Mouse (Mus musculus): ENCODE measurements at regions not wholly inside any gene's neighbourhood (a gene's known extent, or its start where the extent isn't known, plus 50 kb on each side); places are given as distances from the start of the nearest gene placed in this dataset.

DNA sequence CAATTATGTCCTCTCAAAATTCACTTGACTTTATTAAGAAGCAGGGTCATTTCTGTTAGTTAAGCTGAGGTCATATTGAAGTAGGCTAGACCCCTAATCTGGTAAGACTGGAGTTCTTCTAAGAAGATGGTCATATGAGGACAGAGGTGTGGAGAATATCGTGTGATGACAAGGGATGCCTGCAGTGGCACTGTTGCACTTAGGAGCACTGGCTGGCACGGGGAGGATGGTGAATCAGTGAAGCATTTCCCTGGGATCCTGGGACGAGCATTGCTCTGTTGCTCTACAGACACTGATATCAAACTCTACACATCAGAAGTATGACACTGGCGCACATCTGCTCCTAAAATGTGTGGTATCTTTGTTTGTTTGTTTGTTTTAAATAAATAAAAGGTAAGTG is 493.6 kb downstream of the Slc4a3 start:
- Histone ChIP-seq H3K27me3 (ENCODE audit: control insufficient read depth, insufficient read depth, low read length) (no peaks in the 10 kb centered on the region), H3K4me1 (ENCODE audit: control insufficient read depth, insufficient read depth, insufficient read length, low read length) (no peaks in the 10 kb centered on the region), H3K4me3 (ENCODE audit: low read depth, low read length) (no peak overlapping the region), H3K36me3 (ENCODE audit: control insufficient read depth, insufficient read depth, low read length) (no peaks in the 10 kb centered on the region), H3K27ac (ENCODE audit: insufficient read depth, low read depth, low read length) (no peak overlapping the region)
- WGBS: 71% methylated on average over 4 of the region's 4 CpGs
- no peak for TF ChIP-seq POLR2A (IDR thresholded peaks at IDR 0.05; ENCODE audit: low read depth, low read length)
- no peak for TF ChIP-seq CTCF (IDR thresholded peaks at IDR 0.05; ENCODE audit: extremely low read depth, insufficient read length, insufficient replicate concordance, low read depth, low read length)

GRCm38 (mm10) chr1:76050264-76050663 is 504.2 kb downstream of the Slc4a3 start:
- H3K4me1 ChIP-seq (ENCODE audit: control insufficient read depth, insufficient read depth, insufficient read length, low read length): no peaks in the 10 kb centered on the region
- 56% methylated on average over 1 of the region's 1 CpGs for WGBS
- no peak overlapping the region for H3K27ac ChIP-seq (ENCODE audit: insufficient read depth, low read depth, low read length)
- TF ChIP-seq CTCF (IDR thresholded peaks at IDR 0.05; ENCODE audit: extremely low read depth, insufficient read length, insufficient replicate concordance, low read depth, low read length) (no peak), POLR2A (IDR thresholded peaks at IDR 0.05; ENCODE audit: low read depth, low read length) (no peak)
- H3K27me3 ChIP-seq (ENCODE audit: control insufficient read depth, insufficient read depth, low read length): no peaks in the 10 kb centered on the region
- H3K4me3 ChIP-seq (ENCODE audit: low read depth, low read length): no peak overlapping the region
- H3K36me3 ChIP-seq (ENCODE audit: control insufficient read depth, insufficient read depth, low read length): no peaks in the 10 kb centered on the region

- no peaks in the 10 kb centered on the region for H3K4me1 ChIP-seq (ENCODE audit: control insufficient read depth, insufficient read depth, insufficient read length, low read length)
- no peak overlapping the region for H3K27ac ChIP-seq (ENCODE audit: insufficient read depth, low read depth, low read length)
- H3K27me3 ChIP-seq (ENCODE audit: control insufficient read depth, insufficient read depth, low read length): no peaks in the 10 kb centered on the region
- WGBS: 80% methylated on average over 10 of the region's 10 CpGs
- H3K4me3 ChIP-seq (ENCODE audit: low read depth, low read length): no peak overlapping the region
- H3K36me3 ChIP-seq (ENCODE audit: control insufficient read depth, insufficient read depth, low read length): no peaks in the 10 kb centered on the region
- TF ChIP-seq POLR2A (IDR thresholded peaks at IDR 0.05; ENCODE audit: low read depth, low read length) (no peak), CTCF (IDR thresholded peaks at IDR 0.05; ENCODE audit: extremely low read depth, insufficient read length, insufficient replicate concordance, low read depth, low read length) (no peak)
These were observed 507.5 kb downstream of the Slc4a3 start for GRCm38 (mm10) chr1:76053378-76054171.

DNA sequence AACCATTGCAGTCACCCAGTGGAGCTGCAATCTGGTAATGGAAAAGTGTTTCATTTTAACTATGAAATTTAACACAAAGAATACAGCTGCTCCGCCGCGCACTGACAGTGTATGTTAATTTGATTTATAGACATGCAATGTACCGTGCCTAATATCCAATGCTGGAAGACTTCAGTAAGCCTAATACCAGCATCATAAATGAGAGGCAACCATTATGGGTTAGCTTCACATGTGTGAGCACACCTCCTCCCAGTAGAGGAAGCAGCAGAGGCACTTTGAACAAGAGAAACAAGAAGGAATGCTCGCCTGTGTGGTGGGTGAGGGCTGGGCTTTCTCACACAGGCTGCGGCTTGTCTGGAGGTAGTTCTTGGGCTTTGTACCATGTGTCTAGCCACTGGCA is 519.7 kb downstream of the Slc4a3 start:
- H3K4me3 ChIP-seq (ENCODE audit: low read depth, low read length): no peak overlapping the region
- TF ChIP-seq CTCF (IDR thresholded peaks at IDR 0.05; ENCODE audit: extremely low read depth, insufficient read length, insufficient replicate concordance, low read depth, low read length) (no peak), POLR2A (IDR thresholded peaks at IDR 0.05; ENCODE audit: low read depth, low read length) (no peak)
- 77% methylated on average over 6 of the region's 6 CpGs for WGBS
- no peaks in the 10 kb centered on the region for H3K4me1 ChIP-seq (ENCODE audit: control insufficient read depth, insufficient read depth, insufficient read length, low read length)
- H3K27ac ChIP-seq (ENCODE audit: insufficient read depth, low read depth, low read length): no peak overlapping the region
- no peaks in the 10 kb centered on the region for H3K27me3 ChIP-seq (ENCODE audit: control insufficient read depth, insufficient read depth, low read length)
- H3K36me3 ChIP-seq (ENCODE audit: control insufficient read depth, insufficient read depth, low read length): no peaks in the 10 kb centered on the region

DNA sequence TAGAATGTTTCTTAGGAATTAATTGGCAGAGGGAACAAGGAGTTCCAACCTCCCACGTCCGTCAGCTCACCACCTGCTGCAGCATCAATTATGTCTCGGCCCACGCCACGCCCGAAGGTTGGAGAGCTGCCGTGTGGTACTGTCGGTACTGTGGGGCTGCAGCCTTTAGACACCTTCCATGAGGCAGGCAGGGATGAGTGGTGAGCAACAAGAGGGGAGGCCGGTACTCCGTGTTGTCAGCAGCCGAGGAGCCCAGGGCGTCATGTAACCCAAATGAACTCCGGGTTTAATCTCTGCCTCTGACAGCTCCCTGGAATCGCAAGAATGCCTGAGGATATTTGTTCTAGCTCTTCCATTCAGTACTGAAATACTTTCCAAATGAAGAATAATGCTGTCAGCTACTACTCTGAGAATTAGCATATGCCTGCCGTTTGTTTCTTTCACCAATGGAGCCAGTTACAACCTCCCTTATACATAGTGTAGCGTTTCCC is 524.8 kb downstream of the Slc4a3 start:
- Histone ChIP-seq H3K4me3 (ENCODE audit: low read depth, low read length) (no peak overlapping the region), H3K27ac (ENCODE audit: insufficient read depth, low read depth, low read length) (no peak overlapping the region), H3K36me3 (ENCODE audit: control insufficient read depth, insufficient read depth, low read length) (no peaks in the 10 kb centered on the region), H3K27me3 (ENCODE audit: control insufficient read depth, insufficient read depth, low read length) (no peaks in the 10 kb centered on the region), H3K4me1 (ENCODE audit: control insufficient read depth, insufficient read depth, insufficient read length, low read length) (no peaks in the 10 kb centered on the region)
- WGBS: 66% methylated on average over 16 of the region's 16 CpGs
- TF ChIP-seq CTCF (IDR thresholded peaks at IDR 0.05; ENCODE audit: extremely low read depth, insufficient read length, insufficient replicate concordance, low read depth, low read length): no peak
- TF ChIP-seq POLR2A (IDR thresholded peaks at IDR 0.05; ENCODE audit: low read depth, low read length): no peak

- Histone ChIP-seq H3K36me3 (ENCODE audit: control insufficient read depth, insufficient read depth, low read length) (no peaks in the 10 kb centered on the region), H3K27ac (ENCODE audit: insufficient read depth, low read depth, low read length) (no peak overlapping the region), H3K4me1 (ENCODE audit: control insufficient read depth, insufficient read depth, insufficient read length, low read length) (no peaks in the 10 kb centered on the region), H3K4me3 (ENCODE audit: low read depth, low read length) (no peak overlapping the region), H3K27me3 (ENCODE audit: control insufficient read depth, insufficient read depth, low read length) (no peaks in the 10 kb centered on the region)
- TF ChIP-seq POLR2A (IDR thresholded peaks at IDR 0.05; ENCODE audit: low read depth, low read length) (no peak), CTCF (IDR thresholded peaks at IDR 0.05; ENCODE audit: extremely low read depth, insufficient read length, insufficient replicate concordance, low read depth, low read length) (no peak)
- WGBS: 53% methylated on average over 3 of the region's 3 CpGs
These were observed 529.1 kb downstream of the Slc4a3 start for GRCm38 (mm10) chr1:76075213-76075612.

- Histone ChIP-seq H3K27ac (ENCODE audit: insufficient read depth, low read depth, low read length) (no peak overlapping the region), H3K4me1 (ENCODE audit: control insufficient read depth, insufficient read depth, insufficient read length, low read length) (no peaks in the 10 kb centered on the region), H3K36me3 (ENCODE audit: control insufficient read depth, insufficient read depth, low read length) (no peaks in the 10 kb centered on the region), H3K4me3 (ENCODE audit: low read depth, low read length) (no peak overlapping the region), H3K27me3 (ENCODE audit: control insufficient read depth, insufficient read depth, low read length) (no peaks in the 10 kb centered on the region)
- WGBS: 76% methylated on average over 10 of the region's 10 CpGs
- no peak for TF ChIP-seq POLR2A (IDR thresholded peaks at IDR 0.05; ENCODE audit: low read depth, low read length)
- TF ChIP-seq CTCF (IDR thresholded peaks at IDR 0.05; ENCODE audit: extremely low read depth, insufficient read length, insufficient replicate concordance, low read depth, low read length): no peak
These were observed 529.8 kb downstream of the Slc4a3 start for GRCm38 (mm10) chr1:76075685-76076455.
